Mouse (Mus musculus) cerebellum, adult 2 months (tissue): Measurements from ENCODE around the gene Ttc12.

Experiments
- CTCF ChIP-seq: fragments of 200-500 bp; IDR thresholded peaks from 2 replicates; pipeline ENCODE4 v1.5.1; 2011; ENCODE audit warnings: low read depth, mild to moderate bottlenecking, control low read depth, low read length, moderate library complexity, borderline replicate concordance; ENCODE audit not compliant: insufficient read depth
- POLR2A ChIP-seq: fragments of 200-500 bp; IDR thresholded peaks from 2 replicates; pipeline ENCODE4 v1.6.1; 2011; ENCODE audit warnings: low read length, control low read depth, borderline replicate concordance; ENCODE audit not compliant: insufficient read depth

DNA sequence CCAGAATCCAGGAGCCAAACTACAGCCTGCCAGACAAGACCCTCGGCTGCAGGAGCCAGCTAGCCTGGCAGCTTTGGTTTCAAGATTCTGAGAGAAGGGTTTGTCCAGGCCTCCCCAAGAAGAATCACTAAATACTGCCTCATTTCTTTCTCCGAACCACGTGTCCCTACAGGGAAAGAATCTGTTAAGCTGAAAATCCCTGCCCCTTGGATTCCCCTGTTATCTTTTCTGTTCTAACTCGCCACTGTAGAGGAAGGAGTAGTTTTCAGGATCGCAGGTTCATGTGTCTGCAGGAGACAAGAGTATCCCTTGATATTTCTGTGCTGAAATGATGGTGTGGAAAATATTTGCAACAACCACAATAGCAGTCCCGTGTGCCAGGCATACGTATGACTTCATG lies 2.2 kb upstream of the Ttc12 start:
- no peak for TF ChIP-seq CTCF
- no peak for TF ChIP-seq POLR2A
